In genomic region chr5:101768558-101768957, GRCm38 (mm10) we compare ENCODE assay signal across 10 mouse cellular contexts.
"Had no signal": no experiment of that assay in that cellular context is flagged by ENCODE, and none has a peak within 500 bp of the region (broad histone marks: within the 10 kb centered on the region; RNA-seq: fewer than 3 reads in every experiment).

No protein-coding gene starts in this region.

- H3K27ac ChIP-seq: kidney, embryonic 15.5 days; liver, embryonic 12.5 days; lung, embryonic 15.5 days; midbrain, embryonic 13.5 days had no signal

- DNase-seq: kidney, adult 2 months; kidney, postnatal 25 days; layer of hippocampus, adult 9-11 months; layer of hippocampus, postnatal 36 days; right cerebral cortex, postnatal 14 days; thymus, postnatal 36 days had no signal

- H3K36me3 ChIP-seq: kidney, embryonic 15.5 days; liver, embryonic 12.5 days; lung, embryonic 15.5 days; midbrain, embryonic 13.5 days had no signal

- ATAC-seq: liver, embryonic 12.5 days; midbrain, embryonic 13.5 days had no signal

- H3K4me3 ChIP-seq: kidney, embryonic 15.5 days; liver, embryonic 12.5 days; lung, embryonic 15.5 days; midbrain, embryonic 13.5 days had no signal

- H3K9ac ChIP-seq: kidney, embryonic 15.5 days; liver, embryonic 12.5 days; lung, embryonic 15.5 days; midbrain, embryonic 13.5 days had no signal

- H3K9me3 ChIP-seq: kidney, embryonic 15.5 days; liver, embryonic 12.5 days; lung, embryonic 15.5 days; midbrain, embryonic 13.5 days had no signal

- H3K4me2 ChIP-seq: kidney, embryonic 15.5 days; liver, embryonic 12.5 days; lung, embryonic 15.5 days; midbrain, embryonic 13.5 days had no signal
